Mouse (Mus musculus) forebrain, embryonic 11.5 days (tissue): ENCODE measurements at regions not wholly inside any gene's neighbourhood (a gene's known extent, or its start where the extent isn't known, plus 50 kb on each side); places are given as distances from the start of the nearest gene placed in this dataset.

Experiments used
- ATAC-seq: fragments of 200-750 bp; cut with Nextera tagmentation; replicated peaks from 2 replicates; pipeline ENCODE4 v1.8.0; 2017; ENCODE audit warnings: moderate TSS enrichment; ENCODE audit not compliant: low FRiP score
- DNase-seq: peaks from one replicate; pipeline ENCODE4 v3.0.0-alpha.2; 2017; ENCODE audit warnings: low spot score
- H3K27ac ChIP-seq: fragments of 300-500 bp; sonication (generic); 2 replicates; pipeline ENCODE4 v1.5.1; 2014; ENCODE audit warnings: low read depth, low read length
- H3K27me3 ChIP-seq: fragments of 300-500 bp; sonication (generic); 2 replicates; pipeline ENCODE4 v1.6.1; 2014; ENCODE audit warnings: mild to moderate bottlenecking, low read length, mixed read lengths; ENCODE audit not compliant: control insufficient read depth, insufficient read depth
- H3K36me3 ChIP-seq: fragments of 300-500 bp; sonication (generic); 2 replicates; pipeline ENCODE4 v1.6.1; 2014; ENCODE audit warnings: mild to moderate bottlenecking, low read length, moderate library complexity, mixed read lengths; ENCODE audit not compliant: control insufficient read depth, insufficient read depth
- H3K4me1 ChIP-seq: fragments of 300-500 bp; sonication (generic); replicated peaks from 2 replicates; pipeline ENCODE4 v1.6.1; 2014; ENCODE audit warnings: low read length, mixed read lengths; ENCODE audit not compliant: control insufficient read depth, insufficient read depth
- H3K4me2 ChIP-seq: fragments of 300-500 bp; sonication (generic); 2 replicates; pipeline ENCODE4 v1.6.1; 2014; ENCODE audit warnings: low read depth, mild to moderate bottlenecking, low read length, moderate library complexity, mixed read lengths; ENCODE audit not compliant: severe bottlenecking
- H3K4me3 ChIP-seq: fragments of 300-500 bp; sonication (generic); 2 replicates; pipeline ENCODE4 v1.5.1; 2014; ENCODE audit warnings: low read depth, low read length
- H3K9ac ChIP-seq: fragments of 300-500 bp; sonication (generic); 2 replicates; pipeline ENCODE4 v1.6.1; 2014; ENCODE audit warnings: low read length
- H3K9me3 ChIP-seq: fragments of 300-500 bp; sonication (generic); 2 replicates; pipeline ENCODE4 v1.6.1; 2016; ENCODE audit warnings: low read length, mixed read lengths; ENCODE audit not compliant: control insufficient read depth
- whole genome bisulfite sequencing: fragments of 180-500 bp; shearing (Covaris S2); extraction: QIAGEN DNeasy Blood & Tissue Kit; methylation state at CpG from one replicate; pipeline ENCODE4 v1.1.7; 2014; 5-methylcytosine and 5-hydroxymethylcytosine counted together

- H3K4me1 ChIP-seq: peaks cover 8% of the 10 kb centered on the region
- H3K9me3 ChIP-seq: no peaks in the 10 kb centered on the region
- 2% methylated on average over 3 of the region's 3 CpGs for WGBS
- no peak for ATAC-seq
- no peak for DNase-seq
- H3K36me3 ChIP-seq: no peaks in the 10 kb centered on the region
- peak overlapping the region; percentile 96 for H3K27ac ChIP-seq
- peak overlapping the region; percentile 41 for H3K4me2 ChIP-seq
- no peaks in the 10 kb centered on the region for H3K27me3 ChIP-seq
- no peak overlapping the region for H3K4me3 ChIP-seq
- H3K9ac ChIP-seq: peak overlapping the region; percentile 37; the same call in 1 of the 2 replicates
Observed at GRCm38 (mm10) chr1:81594606-81595005, 517.9 kb downstream of the Nyap2 start.

GRCm38 (mm10) chr1:81608772-81609171 lies 532.0 kb downstream of the Nyap2 start:
- no peak overlapping the region for H3K4me2 ChIP-seq
- H3K27me3 ChIP-seq: no peaks in the 10 kb centered on the region
- no peak overlapping the region for H3K4me3 ChIP-seq
- no peak overlapping the region for H3K27ac ChIP-seq
- H3K9me3 ChIP-seq: no peaks in the 10 kb centered on the region
- peaks cover 5% of the 10 kb centered on the region; the same call in 1 of the 2 replicates for H3K4me1 ChIP-seq
- no peaks in the 10 kb centered on the region for H3K36me3 ChIP-seq
- ATAC-seq: no peak
- no peak overlapping the region for H3K9ac ChIP-seq
- WGBS: 0% methylated on average over 1 of the region's 1 CpGs
- no peak for DNase-seq

- no peak overlapping the region for H3K4me2 ChIP-seq
- no peak overlapping the region for H3K9ac ChIP-seq
- H3K4me3 ChIP-seq: no peak overlapping the region
- no peaks in the 10 kb centered on the region for H3K4me1 ChIP-seq
- no peaks in the 10 kb centered on the region for H3K36me3 ChIP-seq
- no peaks in the 10 kb centered on the region for H3K9me3 ChIP-seq
- no peak overlapping the region for H3K27ac ChIP-seq
- DNase-seq (no peak), ATAC-seq (no peak)
- WGBS: 74% methylated on average over 2 of the region's 2 CpGs
- no peaks in the 10 kb centered on the region for H3K27me3 ChIP-seq
Observed at GRCm38 (mm10) chr1:81618880-81619279, 542.1 kb downstream of the Nyap2 start.

GRCm38 (mm10) chr1:81624141-81624540 lies 547.4 kb downstream of the Nyap2 start:
- DNase-seq: no peak
- Histone ChIP-seq H3K9ac (no peak overlapping the region), H3K27me3 (no peaks in the 10 kb centered on the region), H3K4me1 (no peaks in the 10 kb centered on the region), H3K27ac (no peak overlapping the region), H3K36me3 (no peaks in the 10 kb centered on the region), H3K4me2 (no peak overlapping the region), H3K9me3 (no peaks in the 10 kb centered on the region), H3K4me3 (no peak overlapping the region)
- WGBS: 69% methylated on average over 4 of the region's 4 CpGs
- ATAC-seq: no peak

GRCm38 (mm10) chr1:81632704-81633103 lies 556.0 kb downstream of the Nyap2 start:
- H3K4me1 ChIP-seq: no peaks in the 10 kb centered on the region
- H3K36me3 ChIP-seq: no peaks in the 10 kb centered on the region
- H3K9me3 ChIP-seq: no peaks in the 10 kb centered on the region
- no peak overlapping the region for H3K4me3 ChIP-seq
- no peak overlapping the region for H3K27ac ChIP-seq
- ATAC-seq: no peak
- DNase-seq: no peak
- H3K4me2 ChIP-seq: no peak overlapping the region
- no peak overlapping the region for H3K9ac ChIP-seq
- H3K27me3 ChIP-seq: no peaks in the 10 kb centered on the region
- 84% methylated on average over 1 of the region's 1 CpGs for WGBS

- 81% methylated on average over 5 of the region's 5 CpGs for WGBS
Observed at GRCm38 (mm10) chr1:81637357-81637756, 560.6 kb downstream of the Nyap2 start.

GRCm38 (mm10) chr1:81652990-81653717 lies 576.4 kb downstream of the Nyap2 start:
- Histone ChIP-seq H3K27me3 (no peaks in the 10 kb centered on the region), H3K4me3 (no peak overlapping the region), H3K27ac (no peak overlapping the region), H3K9ac (no peak overlapping the region), H3K9me3 (no peaks in the 10 kb centered on the region), H3K4me2 (no peak overlapping the region), H3K36me3 (no peaks in the 10 kb centered on the region), H3K4me1 (no peaks in the 10 kb centered on the region)
- WGBS: 92% methylated on average over 9 of the region's 9 CpGs
- no peak for DNase-seq
- no peak for ATAC-seq

More at GRCm38 (mm10) chr1:81637357-81637756, 560.6 kb downstream of the Nyap2 start:
- Histone ChIP-seq H3K4me2 (no peak overlapping the region), H3K36me3 (no peaks in the 10 kb centered on the region), H3K4me3 (no peak overlapping the region), H3K4me1 (no peaks in the 10 kb centered on the region), H3K9me3 (no peaks in the 10 kb centered on the region), H3K27me3 (no peaks in the 10 kb centered on the region), H3K9ac (no peak overlapping the region), H3K27ac (no peak overlapping the region)
- DNase-seq (no peak), ATAC-seq (no peak)

- H3K27ac ChIP-seq: no peak overlapping the region
- no peaks in the 10 kb centered on the region for H3K36me3 ChIP-seq
- H3K27me3 ChIP-seq: no peaks in the 10 kb centered on the region
- DNase-seq: no peak
- no peak for ATAC-seq
- H3K9ac ChIP-seq: no peak overlapping the region
- no peak overlapping the region for H3K4me3 ChIP-seq
- H3K4me2 ChIP-seq: no peak overlapping the region
- H3K4me1 ChIP-seq: no peaks in the 10 kb centered on the region
- WGBS: 72% methylated on average over 4 of the region's 4 CpGs
- H3K9me3 ChIP-seq: no peaks in the 10 kb centered on the region
Observed at GRCm38 (mm10) chr1:81661245-81661644, 571.7 kb upstream of the Gm9747 start.

GRCm38 (mm10) chr1:81671142-81671541 lies 561.8 kb upstream of the Gm9747 start:
- no peaks in the 10 kb centered on the region for H3K9me3 ChIP-seq
- H3K9ac ChIP-seq: no peak overlapping the region
- no peak overlapping the region for H3K4me2 ChIP-seq
- WGBS: 86% methylated on average over 2 of the region's 2 CpGs
- no peak overlapping the region for H3K4me3 ChIP-seq
- no peaks in the 10 kb centered on the region for H3K36me3 ChIP-seq
- DNase-seq: no peak
- H3K4me1 ChIP-seq: no peaks in the 10 kb centered on the region
- H3K27ac ChIP-seq: no peak overlapping the region
- ATAC-seq: no peak
- H3K27me3 ChIP-seq: no peaks in the 10 kb centered on the region
